In the genomic region with DNA sequence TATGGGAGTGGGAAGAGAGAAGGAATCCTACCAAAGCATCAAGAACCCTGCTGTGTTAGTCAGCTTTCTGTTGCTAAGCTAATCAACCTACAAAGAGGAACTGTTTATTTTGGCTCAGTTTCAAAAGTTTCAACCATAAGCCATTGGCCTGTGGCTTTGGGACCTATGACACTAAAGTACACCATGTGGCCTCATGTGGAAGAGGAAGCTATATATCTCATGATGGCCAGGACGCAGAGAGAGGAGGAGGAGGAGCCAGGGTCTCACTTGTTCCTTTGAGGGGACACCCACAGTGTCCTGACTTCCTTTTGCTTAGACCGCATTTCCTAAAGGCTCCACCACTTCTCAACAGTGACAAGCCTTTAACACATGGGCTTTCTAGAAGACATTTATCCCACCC, we compare ENCODE assay signal across 11 mouse cellular contexts.
A peak's percentile ranks its signal among the peaks of the same experiment; 100 is the strongest.
DNase-seq lines count a peak whose midpoint lies in the region; ATAC-seq lines count a peak whose summit lies in the region.
"Had no signal": no experiment of that assay in that cellular context is flagged by ENCODE, and none has a peak within 500 bp of the region (broad histone marks: within the 10 kb centered on the region; RNA-seq: fewer than 3 reads in every experiment).

No protein-coding gene starts in this region.

- ATAC-seq in kidney, embryonic 16.5 days (ENCODE audit: low FRiP score, low TSS enrichment), result peak; percentile 90
- ATAC-seq in liver, embryonic 13.5 days (ENCODE audit: low read depth), result peak; percentile 78
- ATAC-seq in monocyte, adult 5-6 weeks (replicated peaks; ENCODE audit: insufficient number of reproducible peaks, low FRiP score, low TSS enrichment, poor library complexity, severe bottlenecking), result peak; percentile 96
- ATAC-seq in hindbrain, embryonic 13.5 days (ENCODE audit: low FRiP score), result no peak
- ATAC-seq: Patski had no signal

- no peaks in the 10 kb centered on the region for H3K36me3 ChIP-seq in kidney, embryonic 16.5 days (ENCODE audit: insufficient read depth, low read length)
- H3K36me3 ChIP-seq in liver, embryonic 13.5 days, result no peaks in the 10 kb centered on the region
- no peaks in the 10 kb centered on the region for H3K36me3 ChIP-seq in hindbrain, embryonic 13.5 days
- H3K36me3 ChIP-seq: embryonic facial prominence, embryonic 12.5 days; neural tube, embryonic 13.5 days had no signal

- H3K9me3 ChIP-seq in kidney, embryonic 16.5 days (ENCODE audit: low read length), result no peaks in the 10 kb centered on the region
- H3K9me3 ChIP-seq in liver, embryonic 13.5 days (replicated peaks), result no peaks in the 10 kb centered on the region
- no peaks in the 10 kb centered on the region for H3K9me3 ChIP-seq in hindbrain, embryonic 13.5 days
- H3K9me3 ChIP-seq: embryonic facial prominence, embryonic 12.5 days; neural tube, embryonic 13.5 days had no signal

- peaks cover 10% of the 10 kb centered on the region for H3K4me1 ChIP-seq in kidney, embryonic 16.5 days (ENCODE audit: insufficient read depth, low read length)
- no peaks in the 10 kb centered on the region for H3K4me1 ChIP-seq in liver, embryonic 13.5 days (replicated peaks)
- peaks cover 13% of the 10 kb centered on the region for H3K4me1 ChIP-seq in hindbrain, embryonic 13.5 days (replicated peaks)

- no peak overlapping the region for H3K9ac ChIP-seq in kidney, embryonic 16.5 days (replicated peaks; ENCODE audit: low read length)
- H3K9ac ChIP-seq in liver, embryonic 13.5 days, result no peak overlapping the region
- no peak overlapping the region for H3K9ac ChIP-seq in hindbrain, embryonic 13.5 days
- H3K9ac ChIP-seq: embryonic facial prominence, embryonic 12.5 days; neural tube, embryonic 13.5 days had no signal

- no peaks in the 10 kb centered on the region for H3K27me3 ChIP-seq in kidney, embryonic 16.5 days (ENCODE audit: insufficient read depth, low read length)
- H3K27me3 ChIP-seq in liver, embryonic 13.5 days, result no peaks in the 10 kb centered on the region
- no peaks in the 10 kb centered on the region for H3K27me3 ChIP-seq in hindbrain, embryonic 13.5 days
- H3K27me3 ChIP-seq: embryonic facial prominence, embryonic 12.5 days; neural tube, embryonic 13.5 days had no signal

- H3K27ac ChIP-seq in kidney, embryonic 16.5 days (ENCODE audit: low read length), result no peak overlapping the region
- H3K27ac ChIP-seq in liver, embryonic 13.5 days, result no peak overlapping the region
- H3K27ac ChIP-seq in hindbrain, embryonic 13.5 days, result no peak overlapping the region
- H3K27ac ChIP-seq: embryonic facial prominence, embryonic 12.5 days; neural tube, embryonic 13.5 days had no signal

- 28% methylated on average over 2 of the region's 2 CpGs for WGBS in kidney, embryonic 16.5 days
- 9% methylated on average over 2 of the region's 2 CpGs for WGBS in liver, embryonic 13.5 days (ENCODE audit: insufficient replicate concordance)
- WGBS in hindbrain, embryonic 13.5 days, result 83% methylated on average over 2 of the region's 2 CpGs

- no peak overlapping the region for H3K4me3 ChIP-seq in kidney, embryonic 16.5 days (ENCODE audit: low read length)
- no peak overlapping the region for H3K4me3 ChIP-seq in liver, embryonic 13.5 days (replicated peaks)
- no peak overlapping the region for H3K4me3 ChIP-seq in hindbrain, embryonic 13.5 days
- H3K4me3 ChIP-seq: embryonic facial prominence, embryonic 12.5 days; neural tube, embryonic 13.5 days had no signal

- H3K4me2 ChIP-seq in kidney, embryonic 16.5 days (replicated peaks; ENCODE audit: low read depth, low read length), result no peak overlapping the region
- no peak overlapping the region for H3K4me2 ChIP-seq in liver, embryonic 13.5 days
- no peak overlapping the region for H3K4me2 ChIP-seq in hindbrain, embryonic 13.5 days
- H3K4me2 ChIP-seq: embryonic facial prominence, embryonic 12.5 days; neural tube, embryonic 13.5 days had no signal

- DNase-seq in kidney, adult 8-10 months, result no peak
- DNase-seq in c-Kit-positive CD71-positive TER-119-positive erythroid progenitor cells, embryonic 14.5 days (ENCODE audit: low spot score), result peak; percentile 1
- no peak for DNase-seq in liver, embryonic 13.5 days
- DNase-seq in left cerebral cortex, adult 9 months (ENCODE audit: low spot score in 2 of 2), result no peak
- no peak for DNase-seq in left cerebral cortex, adult 11 months (ENCODE audit: low spot score)
